Mouse (Mus musculus): ENCODE results near the gene Armc9.

- TF ChIP-seq CTCF (IDR thresholded peaks at IDR 0.05; ENCODE audit: low read depth, low read length) (no peak), POLR2A (IDR thresholded peaks at IDR 0.05; ENCODE audit: extremely low read depth, insufficient read depth, low read length) (no peak)
Observed at GRCm38 (mm10) chr1:86300093-86300492, 145.5 kb downstream of the Armc9 start.

Measured in liver, adult 2 months (tissue).